8 mouse cellular contexts compared by ENCODE assay signal in the genomic region with DNA sequence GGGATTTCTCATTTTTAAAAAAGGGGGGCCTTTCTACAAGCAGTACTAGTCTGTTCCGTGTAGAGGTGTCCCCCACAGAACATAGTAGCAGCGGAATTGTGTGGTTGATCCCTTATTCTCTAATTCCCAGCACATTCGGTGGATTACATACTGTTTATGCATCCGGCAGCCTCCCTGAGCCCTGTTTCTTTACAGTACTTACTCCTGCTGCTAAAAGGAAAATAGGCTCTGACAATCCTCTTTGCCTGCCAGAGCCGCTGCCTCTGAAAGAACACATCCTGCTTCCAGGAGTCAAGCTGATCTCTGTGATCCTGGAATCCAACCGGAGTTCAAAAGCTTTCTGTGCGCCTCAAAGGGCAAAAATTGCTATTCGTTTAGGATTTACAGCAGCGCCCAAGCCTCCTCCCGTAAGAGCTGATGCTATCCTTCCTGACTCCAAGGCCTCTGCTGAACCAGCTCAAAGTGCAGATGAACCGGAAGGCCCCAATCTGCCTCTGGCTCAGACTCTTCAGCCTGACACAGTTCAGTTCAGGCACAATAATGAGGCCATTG.
DNase-seq lines count a peak whose midpoint lies in the region; ATAC-seq and TF ChIP-seq lines count a peak whose summit lies in the region.

No protein-coding gene starts in this region.

- TF ChIP-seq POLR2A in ES-Bruce4 (IDR thresholded peaks at IDR 0.05; ENCODE audit: insufficient read depth, low read length), result no peak
- TF ChIP-seq POLR2A in heart, adult 2 months (IDR thresholded peaks at IDR 0.05; ENCODE audit: insufficient read depth, low read depth, low read length), result no peak

- no peaks in the 10 kb centered on the region for H3K36me3 ChIP-seq in ES-Bruce4 (ENCODE audit: control insufficient read depth, insufficient read depth, low read length, poor library complexity, severe bottlenecking)
- no peaks in the 10 kb centered on the region for H3K36me3 ChIP-seq in forebrain, embryonic 13.5 days (ENCODE audit: poor library complexity, severe bottlenecking)
- H3K36me3 ChIP-seq in midbrain, embryonic 12.5 days, result no peaks in the 10 kb centered on the region
- no peaks in the 10 kb centered on the region for H3K36me3 ChIP-seq in heart, adult 2 months (ENCODE audit: control insufficient read depth, insufficient read depth, low read length)

- H3K4me3 ChIP-seq in ES-Bruce4 (ENCODE audit: low read depth, low read length), result no peak overlapping the region
- H3K4me3 ChIP-seq in forebrain, embryonic 13.5 days, result no peak overlapping the region
- H3K4me3 ChIP-seq in midbrain, embryonic 12.5 days, result peak overlapping the region; percentile 4; the same call in 1 of the 2 replicates
- H3K4me3 ChIP-seq in heart, adult 2 months, result no peak overlapping the region

- 0 out of 2 replicates have a peak, but pooled peaks have one; percentile 18 for TF ChIP-seq EP300 in ES-Bruce4 (IDR thresholded peaks at IDR 0.05; ENCODE audit: insufficient read depth, low read depth, low read length)
- no peak for TF ChIP-seq EP300 in heart, adult 2 months (IDR thresholded peaks at IDR 0.05; ENCODE audit: insufficient read depth, low read depth, low read length)

- peak overlapping the region; percentile 26; the same call in 1 of the 2 replicates for H3K27ac ChIP-seq in ES-Bruce4 (ENCODE audit: insufficient read depth, low read length)
- H3K27ac ChIP-seq in forebrain, embryonic 13.5 days, result peak overlapping the region; percentile 68
- H3K27ac ChIP-seq in midbrain, embryonic 12.5 days (replicated peaks), result peak overlapping the region; percentile 85
- H3K27ac ChIP-seq in heart, adult 2 months, result no peak overlapping the region

- peak; percentile 79; the same call in 1 of the 2 replicates for ATAC-seq in cerebellum, adult (ENCODE audit: insufficient number of reproducible peaks, low FRiP score, low TSS enrichment)
- ATAC-seq in forebrain, embryonic 13.5 days, result peak; percentile 82
- ATAC-seq in midbrain, embryonic 12.5 days (ENCODE audit: low FRiP score, low read depth), result peak; percentile 91

- no peaks in the 10 kb centered on the region for H3K27me3 ChIP-seq in ES-Bruce4 (ENCODE audit: control insufficient read depth, insufficient read depth, low read length, poor library complexity, severe bottlenecking)
- H3K27me3 ChIP-seq in forebrain, embryonic 13.5 days, result no peaks in the 10 kb centered on the region
- no peaks in the 10 kb centered on the region for H3K27me3 ChIP-seq in midbrain, embryonic 12.5 days
- H3K27me3 ChIP-seq in heart, adult 2 months (ENCODE audit: control insufficient read depth, insufficient read depth, low read length), result no peaks in the 10 kb centered on the region

- H3K79me2 ChIP-seq in heart, adult 2 months (replicated peaks; ENCODE audit: control insufficient read depth, insufficient read depth, low read length), result no peaks in the 10 kb centered on the region

- H3K4me2 ChIP-seq in forebrain, embryonic 13.5 days, result peak overlapping the region; percentile 44
- peak overlapping the region; percentile 44 for H3K4me2 ChIP-seq in midbrain, embryonic 12.5 days (replicated peaks)

- intact Hi-C loops in heart, adult 2 months (cut with DNase I), result no loop called here

- H3K9ac ChIP-seq in ES-Bruce4 (ENCODE audit: low read depth, poor library complexity, severe bottlenecking), result no peak overlapping the region
- H3K9ac ChIP-seq in forebrain, embryonic 13.5 days, result no peak overlapping the region
- no peak overlapping the region for H3K9ac ChIP-seq in midbrain, embryonic 12.5 days (replicated peaks)
- no peak overlapping the region for H3K9ac ChIP-seq in heart, adult 2 months (ENCODE audit: low read depth, low read length)

- TF ChIP-seq CTCF in ES-Bruce4 (IDR thresholded peaks at IDR 0.05; ENCODE audit: low read depth, low read length), result no peak
- TF ChIP-seq CTCF in heart, adult 2 months (IDR thresholded peaks at IDR 0.05), result no peak

- peaks cover 3% of the 10 kb centered on the region for H3K4me1 ChIP-seq in ES-Bruce4 (ENCODE audit: control insufficient read depth, insufficient read depth, low read length)
- H3K4me1 ChIP-seq in forebrain, embryonic 13.5 days, result peaks cover 22% of the 10 kb centered on the region
- peaks cover 19% of the 10 kb centered on the region for H3K4me1 ChIP-seq in midbrain, embryonic 12.5 days
- H3K4me1 ChIP-seq in heart, adult 2 months (ENCODE audit: control insufficient read depth, insufficient read depth, low read length), result no peaks in the 10 kb centered on the region

- WGBS in forebrain, embryonic 13.5 days, result 2% methylated on average over 11 of the region's 11 CpGs
- 4% methylated on average over 11 of the region's 11 CpGs for WGBS in midbrain, embryonic 12.5 days
- WGBS in heart, adult 2 months, result 44% methylated on average over 11 of the region's 11 CpGs

- no peaks in the 10 kb centered on the region; the same call in 1 of the 2 replicates for H3K9me3 ChIP-seq in ES-Bruce4 (replicated peaks; ENCODE audit: control insufficient read depth, insufficient read depth, low read length, poor library complexity, severe bottlenecking)
- H3K9me3 ChIP-seq in forebrain, embryonic 13.5 days (replicated peaks), result no peaks in the 10 kb centered on the region
- H3K9me3 ChIP-seq in midbrain, embryonic 12.5 days, result no peaks in the 10 kb centered on the region

- peak; percentile 4 to 6 for DNase-seq in kidney, postnatal 36 days
- peak; percentile 57 for DNase-seq in telencephalon, adult 2 months (ENCODE audit: low read depth, low spot score)
- no peak for DNase-seq in heart, adult 2 months
- DNase-seq in lung, postnatal 36 days, result no peak

Comparison
In these comparisons a context has a peak if more than half of its experiments do, and no peak if none do; other contexts are left out.
1. DNase-seq: peak in kidney, postnatal 36 days (2 of 2) and telencephalon, adult 2 months (single experiment); none in heart, adult 2 months (0 of 2) and lung, postnatal 36 days (single experiment).
2. Peak in every context shown above with its lines, with median percentiles within 50 percentile points of each other: ATAC-seq.